Mouse (Mus musculus): Measurements from ENCODE around the gene Plxna4.
A peak's percentile ranks its signal among the peaks of the same experiment; 100 is the strongest.

Plxna4 gene

DNA sequence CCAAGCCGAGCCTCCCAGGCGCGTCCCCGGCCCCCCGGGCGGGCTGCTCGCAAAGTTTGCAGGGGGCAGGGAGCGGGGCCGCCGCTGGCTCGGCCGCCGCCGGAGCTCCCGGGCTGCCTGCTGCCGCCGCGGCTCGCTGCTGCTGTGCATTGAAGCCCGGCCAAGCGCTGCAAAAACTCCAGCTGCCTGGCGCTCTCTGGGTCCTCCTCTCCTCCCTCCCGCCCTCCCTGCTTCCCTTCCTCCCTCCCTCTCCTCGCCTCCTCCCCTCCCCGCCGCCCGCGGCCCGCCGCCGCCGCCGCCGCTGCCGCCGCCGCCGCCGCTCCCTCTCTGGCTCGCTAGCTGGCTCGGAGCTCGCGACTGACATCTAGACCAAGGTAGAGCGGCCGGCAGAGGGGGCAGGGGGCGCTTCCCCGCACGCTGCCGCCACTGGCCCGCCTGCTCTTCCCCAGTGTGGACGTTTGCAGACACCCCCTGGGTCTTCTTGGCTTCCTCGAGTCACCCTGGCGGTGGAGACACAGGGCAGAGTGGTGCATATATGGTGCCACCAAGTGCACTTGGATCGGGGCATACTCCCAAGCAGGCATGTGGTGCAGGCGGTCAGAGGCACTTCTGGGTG is at the start of gene Plxna4:
Gene Plxna4, minus strand, starts transcription at position 137 of the 616 bp plus-strand sequence.
- DNase-seq, result peak; percentile 75

DNA sequence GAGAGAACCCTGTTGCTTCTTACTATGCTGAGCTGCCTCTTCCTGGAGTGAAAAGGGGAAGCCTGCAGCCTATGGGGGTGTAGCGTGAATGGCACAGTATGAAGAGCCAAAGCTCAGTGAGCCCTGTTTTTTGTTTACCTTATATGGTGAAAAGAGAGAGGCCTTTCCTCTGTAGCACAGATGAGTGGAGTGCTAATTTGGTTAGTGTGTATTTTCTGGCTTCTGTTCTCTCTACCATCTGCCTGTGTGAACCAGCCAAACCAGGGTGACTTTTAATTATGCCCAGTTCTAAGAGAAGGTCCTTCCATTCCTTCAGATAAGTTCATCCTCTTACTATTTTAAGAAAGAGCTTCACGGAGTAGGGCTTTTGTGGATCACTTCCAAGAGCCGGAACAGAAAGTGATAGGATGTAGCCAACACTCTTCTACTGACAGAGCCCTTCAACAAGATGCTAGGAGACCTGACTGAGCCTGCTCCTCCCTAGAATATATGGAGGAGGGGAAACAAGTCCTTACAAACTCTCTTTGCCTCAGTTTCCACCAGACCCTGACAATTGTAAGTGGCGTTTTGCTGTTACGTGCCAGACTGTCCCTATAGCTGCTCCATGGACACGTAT is 49.7 kb upstream of the Plxna4 start:
- no peak for DNase-seq

DNA sequence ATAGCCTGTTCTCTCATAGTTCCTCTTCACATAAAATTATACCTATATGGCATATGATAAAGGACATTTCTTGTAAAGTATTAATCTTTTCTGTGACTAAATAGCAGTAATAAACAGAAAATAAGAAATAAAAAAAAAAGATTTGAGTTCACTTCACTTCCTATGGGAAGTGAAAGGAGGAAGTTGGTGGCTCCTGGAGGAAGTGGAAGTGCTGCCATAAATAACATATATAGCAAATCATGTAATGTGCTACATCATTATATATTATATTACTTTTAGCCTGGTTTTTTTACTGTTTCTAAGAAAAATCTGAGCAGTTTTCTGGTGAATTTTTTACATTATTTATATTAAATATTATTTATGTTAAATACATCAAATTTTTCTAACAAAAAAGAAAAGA is 22.7 kb upstream of the Plxna4 start:
- no peak for DNase-seq

DNA sequence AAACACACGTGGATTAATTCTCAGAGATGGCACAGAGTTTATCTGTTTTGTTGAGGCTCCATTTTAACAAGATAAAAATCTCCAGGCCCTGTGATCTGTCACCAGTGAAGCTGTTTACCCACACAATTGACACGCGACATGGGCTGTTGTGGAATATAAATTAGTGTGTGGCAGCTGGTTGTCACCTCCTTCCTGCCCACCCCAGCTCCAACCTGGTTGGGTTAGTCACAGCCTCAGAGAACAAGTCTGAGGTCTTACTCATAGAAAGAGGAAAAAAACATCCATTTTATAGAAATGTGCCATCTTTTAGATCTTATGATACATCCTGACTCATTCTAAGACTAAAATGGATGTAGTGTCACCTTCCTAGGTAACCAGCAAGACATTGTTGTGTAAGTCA is 18.8 kb upstream of the Plxna4 start:
- DNase-seq, result no peak

DNA sequence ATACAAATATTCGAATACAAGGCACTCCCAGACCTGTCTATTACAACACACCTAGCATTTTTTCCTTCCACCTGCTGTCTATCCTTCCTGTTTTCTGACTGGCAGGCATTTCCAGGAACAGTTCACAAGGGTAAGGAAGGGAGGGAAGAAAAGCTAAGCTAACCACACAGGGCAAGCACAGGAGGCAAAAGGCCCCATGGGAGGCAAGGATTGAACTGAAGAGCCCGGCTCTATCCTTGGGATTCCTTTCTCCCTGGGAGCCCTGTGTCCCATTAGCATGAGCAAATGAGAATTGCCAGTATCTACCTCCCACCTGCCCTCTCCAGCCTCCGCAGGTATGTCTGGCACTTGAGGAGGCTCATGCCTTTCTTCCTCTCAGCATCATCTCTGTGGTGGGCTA is 17.6 kb upstream of the Plxna4 start:
- DNase-seq, result no peak

DNA sequence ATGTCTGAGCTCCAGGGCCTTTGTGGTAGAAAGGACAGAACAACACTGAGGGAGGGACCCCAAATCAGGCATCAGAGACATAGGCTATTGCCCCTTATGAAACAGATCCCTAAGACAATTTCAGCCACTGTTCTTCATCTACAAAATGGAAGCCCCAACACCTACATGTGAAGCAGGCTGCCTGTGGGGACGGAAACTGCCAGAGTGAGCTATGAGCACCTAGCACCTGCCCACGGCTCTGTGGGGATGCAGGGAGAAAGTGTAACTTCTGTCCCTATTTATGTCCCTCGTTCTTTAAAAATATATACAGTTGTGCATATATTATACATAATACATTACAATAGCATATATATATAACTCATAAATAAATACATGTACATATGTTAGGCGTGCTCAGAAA is 16.9 kb upstream of the Plxna4 start:
- DNase-seq, result no peak

DNA sequence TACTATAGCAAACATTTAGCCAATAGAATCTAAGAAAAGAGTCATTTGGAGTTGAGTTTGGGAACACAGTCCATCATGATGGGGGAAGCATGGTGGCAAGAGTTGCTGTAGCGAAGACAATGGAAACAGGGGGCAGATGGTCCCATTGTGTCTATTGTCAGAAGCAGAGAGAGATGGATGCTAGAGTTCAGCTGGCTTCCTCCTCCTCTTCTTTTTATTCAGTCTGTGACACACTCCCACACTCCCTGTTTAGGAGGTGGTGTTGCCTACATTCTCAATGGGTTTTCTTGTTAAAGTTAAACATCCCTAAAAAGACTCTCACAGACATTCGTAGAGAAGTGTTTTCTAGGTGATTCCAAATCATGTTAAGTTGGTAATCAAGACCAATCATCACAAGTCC is 14.1 kb upstream of the Plxna4 start:
- DNase-seq, result no peak

DNA sequence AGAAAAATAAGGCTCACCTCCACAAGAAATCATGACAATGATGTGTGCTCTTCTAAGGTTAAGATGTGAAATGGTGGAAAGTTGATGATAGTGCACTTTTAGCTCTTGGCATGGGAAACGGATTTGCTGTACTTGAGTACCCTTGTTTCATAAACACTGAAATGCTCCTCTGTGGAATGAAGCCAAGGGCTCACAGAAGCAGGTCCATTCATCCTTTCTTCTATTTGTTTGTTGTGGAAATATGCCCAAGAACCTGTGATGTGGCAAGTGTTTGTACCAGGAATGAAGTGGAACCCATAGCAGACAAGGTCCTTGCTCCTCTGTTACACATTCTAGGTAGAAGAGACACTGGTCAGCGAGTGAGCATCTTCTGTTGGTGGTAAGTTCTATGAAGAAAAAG is 13.3 kb upstream of the Plxna4 start:
- peak; percentile 47 for DNase-seq

DNA sequence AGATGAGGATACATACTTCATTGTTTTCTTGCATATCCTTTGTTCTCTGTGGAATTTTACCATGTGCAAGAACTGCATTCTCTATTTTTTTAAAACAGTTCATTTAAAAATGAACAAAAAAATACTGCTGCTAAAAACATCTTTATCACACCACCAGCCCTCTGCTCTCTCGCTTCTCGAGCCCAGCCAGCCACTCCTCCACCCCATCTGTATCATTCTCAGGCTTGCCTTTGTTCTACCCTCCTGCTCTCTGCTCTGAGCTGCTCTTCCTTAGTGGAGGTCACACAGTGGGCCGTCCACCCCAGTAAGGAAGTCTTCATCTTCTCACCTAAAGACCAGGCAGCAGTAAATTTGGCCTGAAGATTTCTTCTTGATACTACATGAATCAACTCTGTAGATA is 7.6 kb upstream of the Plxna4 start:
- no peak for DNase-seq

DNA sequence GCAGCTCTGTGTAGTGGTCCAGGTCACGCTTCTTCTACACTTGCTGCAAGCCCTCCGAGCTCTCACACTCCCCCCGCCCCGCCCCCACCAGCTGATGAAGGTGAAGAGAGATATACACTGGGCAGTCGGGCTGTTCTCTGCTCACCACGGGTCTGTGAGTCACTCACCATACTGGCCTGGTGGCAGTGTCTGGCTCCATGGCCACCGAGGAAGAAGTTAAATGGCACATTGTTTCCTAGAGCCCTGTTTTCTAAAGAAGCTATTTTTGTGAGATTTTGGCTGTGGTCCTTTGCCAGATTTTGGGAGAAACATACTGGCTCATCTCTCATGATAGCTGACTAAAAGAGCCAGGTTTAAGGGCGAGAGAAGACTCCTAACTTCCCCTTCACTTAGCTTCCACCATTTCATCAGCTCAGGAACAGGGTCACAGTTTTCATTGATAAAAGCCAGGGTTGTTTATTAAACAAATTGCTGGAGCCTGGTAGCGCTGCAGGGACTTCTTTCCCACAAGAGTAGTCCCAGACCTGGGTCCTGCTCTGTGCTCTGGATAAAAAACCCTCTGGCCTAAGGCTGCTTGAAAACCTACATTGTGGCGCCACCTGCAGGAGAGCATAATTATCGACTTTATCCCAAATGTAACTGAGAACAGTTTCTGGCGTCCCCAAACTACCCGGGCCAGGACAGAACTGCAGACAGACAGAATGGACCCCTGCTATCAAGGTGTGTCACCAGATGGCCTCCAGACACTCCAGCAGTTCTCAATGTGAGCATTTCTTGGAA is 3.2 kb upstream of the Plxna4 start:
- DNase-seq, result peak; percentile 91

DNA sequence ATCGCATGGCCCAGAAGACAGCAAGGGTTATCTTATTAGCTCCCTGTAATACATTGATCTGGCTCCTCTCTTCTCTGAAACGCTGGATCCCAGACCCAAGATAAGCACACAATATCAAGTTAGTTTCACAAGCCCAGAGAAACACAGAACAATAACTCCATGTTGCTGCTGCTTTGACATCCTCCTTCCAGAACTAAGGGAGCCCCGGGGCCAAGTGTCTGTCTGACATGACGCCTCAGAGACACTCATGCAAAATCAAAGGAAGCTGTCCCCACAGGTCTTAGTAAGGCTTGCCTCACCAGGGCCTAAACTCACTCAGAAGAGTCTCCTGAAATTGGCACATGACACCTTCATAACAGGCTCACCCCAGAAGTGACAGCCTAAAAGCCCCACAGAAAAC is 1.6 kb upstream of the Plxna4 start:
- no peak for DNase-seq

DNA sequence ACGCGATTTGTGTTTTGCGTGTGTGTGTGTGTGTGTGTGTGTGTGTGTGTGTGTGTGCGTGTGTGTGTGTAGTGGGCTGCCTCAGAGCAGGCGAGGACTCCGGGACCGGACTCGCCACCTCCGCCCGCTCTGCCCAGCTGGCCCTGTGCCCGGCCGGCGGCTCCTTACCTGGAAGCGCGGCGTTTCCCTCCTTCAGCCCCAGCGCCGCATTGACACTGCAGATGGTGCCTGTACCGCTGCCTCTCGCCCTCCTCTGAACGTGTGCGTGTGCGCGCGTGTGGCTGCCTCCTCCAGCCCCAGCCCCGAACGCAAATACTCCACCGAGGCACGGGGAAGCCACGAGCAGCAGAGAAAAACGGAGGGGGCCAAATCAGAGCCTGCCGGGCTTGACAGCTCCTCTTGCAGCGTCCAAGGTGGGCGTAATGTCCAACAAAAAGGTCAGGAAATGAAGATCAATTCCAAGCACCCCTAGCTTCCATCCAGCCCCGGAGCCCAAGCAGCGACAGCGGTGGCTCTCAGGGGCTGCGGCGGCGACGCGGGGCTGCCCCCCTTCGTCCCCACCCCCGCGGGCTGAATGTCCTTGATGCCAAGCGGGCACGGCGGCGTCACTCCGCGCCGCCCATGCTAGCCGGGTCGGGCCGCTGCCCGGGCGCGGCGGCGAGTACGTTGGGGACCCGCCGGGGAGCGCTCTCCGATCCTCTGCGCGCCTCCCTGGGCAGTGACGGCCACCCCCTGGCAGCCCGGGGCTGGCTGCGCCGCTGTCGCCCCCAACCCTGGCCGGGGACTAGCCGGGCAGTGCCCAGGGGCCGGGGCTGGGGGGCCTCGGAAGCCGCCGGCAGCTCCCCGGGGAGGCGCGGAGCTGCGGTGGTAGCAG is 619 bp downstream of the Plxna4 start:
- DNase-seq, result peak; percentile 62

DNA sequence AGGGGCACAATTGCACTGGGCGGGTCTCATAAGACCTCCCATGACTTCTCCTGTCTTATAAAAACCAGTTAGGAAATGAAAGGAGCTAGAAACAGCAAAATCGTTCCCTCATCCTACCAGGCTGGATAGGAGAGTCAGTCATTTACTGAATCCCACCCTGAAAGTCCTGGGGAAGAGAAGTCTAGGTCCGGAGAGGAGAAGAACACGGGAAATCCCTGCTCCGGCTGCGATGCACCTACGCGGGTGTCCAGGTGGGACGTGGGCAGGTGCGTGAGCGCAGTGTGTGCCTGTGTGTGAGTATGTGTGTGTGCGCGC is 1.2 kb downstream of the Plxna4 start:
- no peak for DNase-seq

DNA sequence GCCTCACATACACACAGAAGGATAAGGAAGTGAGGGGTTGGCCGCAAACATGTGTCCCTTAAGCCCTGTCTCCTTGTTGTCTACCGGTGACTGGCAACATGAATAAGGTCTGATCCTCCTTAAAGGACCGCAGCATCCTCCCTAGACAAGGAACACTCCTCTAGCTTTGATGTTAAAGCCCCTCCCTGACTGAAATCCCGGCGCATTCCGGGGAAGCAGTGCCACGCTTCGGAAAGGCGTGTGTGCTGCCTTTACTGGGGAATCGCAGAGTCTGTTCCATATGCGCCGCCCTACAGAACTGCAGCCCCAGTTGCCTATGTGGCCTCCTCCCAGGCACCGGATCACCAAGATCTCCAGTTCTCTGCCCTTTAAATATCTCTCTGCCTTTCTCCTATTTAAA is 1.6 kb downstream of the Plxna4 start:
- peak; percentile 36 for DNase-seq

DNA sequence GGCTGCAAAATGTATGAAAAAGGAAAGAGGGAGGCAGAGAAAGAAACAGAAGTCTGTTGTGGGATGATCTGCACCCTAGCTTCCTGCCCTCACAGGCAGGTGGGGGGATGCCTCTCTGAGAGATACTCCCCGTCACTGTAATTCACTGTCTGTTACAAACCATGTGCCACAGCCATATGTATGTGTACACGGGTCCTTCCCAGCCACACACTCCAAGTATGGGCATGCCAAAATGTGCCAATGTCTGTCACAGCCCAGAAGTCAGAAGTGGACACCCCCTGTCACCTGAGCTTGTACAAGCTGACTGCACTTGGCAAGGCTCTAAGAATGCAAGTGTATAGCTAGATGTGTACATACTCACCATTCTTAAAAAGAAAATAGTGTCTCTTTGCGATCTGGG is 2.8 kb downstream of the Plxna4 start:
- DNase-seq, result no peak

DNA sequence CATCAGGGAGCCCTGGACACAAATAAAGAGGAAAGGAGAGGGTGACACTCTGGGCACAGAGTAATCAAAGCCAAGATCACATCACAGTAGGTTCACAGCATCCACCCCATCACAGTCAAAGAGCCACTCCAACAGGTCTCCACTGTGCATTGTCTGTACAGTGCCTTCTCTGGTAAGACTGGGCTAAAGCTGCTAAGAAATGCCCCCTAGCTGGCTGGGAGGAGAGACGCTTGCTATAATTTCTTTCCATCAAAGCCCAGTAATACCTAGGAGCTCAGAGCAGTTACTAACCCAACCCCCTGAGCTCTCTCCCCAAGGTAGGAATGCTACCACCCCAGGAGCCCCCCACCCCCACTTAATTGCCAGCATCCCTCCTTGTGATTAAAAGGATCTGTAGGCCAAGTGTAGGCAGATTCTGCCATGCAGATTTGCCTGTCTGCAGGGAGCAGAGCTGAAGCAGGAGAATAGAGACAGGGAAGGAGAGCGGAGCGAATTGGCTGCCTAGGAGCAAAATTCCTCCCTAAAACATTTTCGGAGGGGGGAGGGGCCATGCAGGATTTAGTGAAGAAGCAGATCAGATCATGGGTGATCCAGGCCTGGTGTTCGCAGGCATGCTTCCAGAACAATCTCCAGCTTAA is 3.6 kb downstream of the Plxna4 start:
- DNase-seq, result no peak

DNA sequence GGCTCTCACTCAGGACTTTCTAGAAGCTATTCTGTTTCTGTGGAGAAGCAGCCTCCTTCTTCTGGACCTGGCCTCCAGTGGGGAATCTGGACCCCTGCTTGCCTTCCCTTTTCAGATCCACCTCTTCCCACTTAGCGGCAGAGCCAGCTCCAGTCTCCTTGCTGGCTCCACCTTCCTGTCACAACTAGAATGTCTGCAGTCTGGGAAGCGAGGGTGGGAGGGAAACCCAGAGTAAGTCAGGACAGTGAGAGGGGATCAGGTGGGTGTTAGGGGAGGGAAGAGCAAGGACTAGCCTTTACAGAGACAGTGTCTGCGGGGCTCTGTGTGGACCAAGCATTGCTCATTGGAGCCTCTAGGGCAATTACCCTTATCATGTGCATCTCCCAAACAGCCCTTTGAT is 4.4 kb downstream of the Plxna4 start:
- no peak for DNase-seq

DNA sequence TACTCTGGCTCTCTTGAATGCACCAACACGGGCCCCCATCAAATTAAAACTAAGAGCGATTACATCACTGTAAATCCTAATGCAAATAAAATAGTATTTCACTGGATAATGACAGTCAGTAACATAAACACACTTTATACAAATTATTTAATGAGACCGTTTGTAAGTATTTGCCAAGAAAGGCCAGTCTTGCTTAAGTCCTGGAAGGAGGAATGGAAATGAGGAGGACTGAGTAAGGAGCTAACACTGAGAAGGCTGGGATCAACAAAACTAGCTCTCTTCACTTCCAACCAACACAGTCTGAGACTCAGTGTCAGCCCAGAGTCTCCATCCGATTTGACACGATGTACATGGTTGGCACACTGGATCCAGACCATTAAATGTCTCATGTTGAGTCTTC is 16.5 kb downstream of the Plxna4 start:
- DNase-seq, result no peak

DNA sequence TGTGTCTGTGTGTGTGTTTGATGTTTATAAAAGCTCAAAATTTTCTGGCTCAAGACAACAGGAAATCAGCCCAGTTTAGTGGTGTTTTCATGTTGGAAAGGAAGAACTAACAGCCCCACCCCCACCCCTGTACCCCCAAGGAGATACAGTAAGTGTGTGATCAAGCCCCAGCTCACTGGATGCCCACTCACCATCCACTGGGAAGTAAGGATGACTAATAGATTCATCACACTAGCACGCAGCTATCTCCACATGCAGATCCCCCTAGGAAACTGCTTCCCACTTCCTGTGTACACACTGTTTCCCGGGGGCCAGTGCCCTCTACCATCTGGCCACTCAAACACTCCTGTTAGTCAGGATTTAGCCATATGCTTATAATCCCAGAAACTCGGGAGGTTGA is 17.5 kb downstream of the Plxna4 start:
- no peak for DNase-seq

DNA sequence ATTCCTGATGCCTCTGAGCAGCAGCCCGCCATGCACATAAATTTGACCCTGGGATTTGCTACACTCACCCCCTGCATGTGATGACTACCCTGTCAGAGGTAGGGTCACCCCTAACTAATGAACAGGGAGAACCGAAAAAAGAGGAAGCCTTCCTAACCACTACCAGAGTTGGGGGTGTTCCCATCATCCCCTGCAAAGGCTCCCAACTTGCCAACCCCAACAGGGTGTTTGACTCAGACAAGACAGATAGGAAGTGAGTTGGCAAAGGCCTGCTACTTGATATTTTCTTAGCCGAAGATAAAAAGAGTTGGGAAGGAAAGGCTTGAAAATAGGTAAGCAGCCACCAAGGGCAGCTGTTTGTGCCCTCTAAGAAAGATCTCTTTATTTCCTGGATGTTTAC is 18.1 kb downstream of the Plxna4 start:
- no peak for DNase-seq

DNA sequence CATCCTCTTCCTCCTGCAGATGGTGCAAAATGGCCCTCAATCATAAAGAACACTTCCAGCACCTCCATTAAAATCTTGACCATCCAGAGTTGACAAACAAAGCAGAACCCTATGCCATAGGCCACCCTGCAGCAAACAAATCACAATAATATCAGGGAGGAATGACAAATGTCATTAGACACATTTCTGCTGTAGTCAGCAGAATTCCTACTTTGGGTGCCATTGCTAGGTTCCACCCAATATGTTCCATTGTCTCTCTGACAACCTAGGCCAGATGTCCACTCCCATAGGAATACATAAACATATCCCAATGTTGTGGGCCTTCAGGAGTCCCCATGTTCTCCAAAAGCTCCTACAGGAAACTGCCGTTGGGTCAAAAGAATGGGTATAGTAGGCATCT is 41.1 kb downstream of the Plxna4 start:
- DNase-seq, result no peak

DNA sequence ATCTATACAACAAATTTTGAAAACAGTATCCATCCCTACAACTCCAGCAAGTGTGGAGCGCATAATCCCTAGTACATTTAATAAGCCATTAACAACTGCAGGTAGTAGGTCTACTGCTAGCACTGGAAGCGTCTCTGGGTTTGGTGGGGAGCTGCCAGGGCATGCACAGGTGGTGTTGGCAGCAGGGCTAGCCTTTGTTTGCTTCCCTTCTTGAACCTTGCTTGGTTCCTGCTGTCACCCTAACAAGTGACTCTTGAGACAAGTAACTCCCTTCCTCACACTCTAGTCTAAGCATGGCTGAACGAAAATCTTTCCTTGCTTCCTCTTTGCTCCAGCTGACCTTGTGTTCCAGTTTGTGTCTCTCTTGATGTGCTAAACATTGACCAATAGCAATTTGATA is 44.0 kb downstream of the Plxna4 start:
- peak; percentile 73 for DNase-seq

DNA sequence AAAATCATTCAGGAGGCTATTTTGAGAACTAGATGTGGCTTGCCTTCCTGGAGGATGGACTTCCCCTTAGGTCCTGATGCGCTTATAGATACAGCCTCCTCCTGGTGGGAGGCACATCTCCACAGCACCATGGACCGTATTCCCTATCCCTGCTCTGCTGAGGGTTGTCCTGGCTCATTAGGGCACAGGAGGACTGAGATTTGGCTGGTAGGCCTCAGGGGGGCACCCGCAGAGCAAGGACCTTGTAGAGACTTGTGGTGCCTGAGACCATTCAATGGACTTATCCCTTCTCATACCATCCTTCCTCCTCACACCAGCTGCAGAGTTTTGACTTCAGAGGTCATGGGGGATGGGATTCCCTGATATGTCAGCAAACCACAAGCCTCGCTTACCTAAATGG is 47.8 kb downstream of the Plxna4 start:
- no peak for DNase-seq
